In the genomic region with DNA sequence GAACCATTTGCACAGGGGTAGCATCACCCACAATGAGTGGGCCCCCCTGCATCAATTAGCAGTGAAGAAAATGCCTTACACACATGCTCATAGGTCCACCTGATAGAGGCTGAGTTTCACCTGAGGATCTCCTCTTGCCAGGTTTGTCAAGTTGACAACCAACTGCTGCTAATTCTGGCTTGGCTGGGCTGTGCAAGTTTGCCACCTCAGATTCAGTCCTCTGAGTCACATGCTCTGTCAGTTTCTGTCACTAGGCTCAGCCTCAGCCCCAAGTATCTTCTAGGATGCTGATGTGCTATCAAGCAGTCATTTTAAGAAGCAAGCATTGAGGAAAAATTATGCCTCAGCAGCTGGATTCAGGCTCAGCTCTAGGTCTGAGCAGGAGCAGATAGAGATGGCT, we compare ENCODE assay signal across 24 mouse cellular contexts. TPM values are rescaled to one million over a fixed set of nuclear protein-coding genes. Genes with fewer than 3 reads are reported as not detected.
DNase-seq lines count a peak whose midpoint lies in the region; ATAC-seq lines count a peak whose summit lies in the region.
"Had no signal": no experiment of that assay in that cellular context is flagged by ENCODE, and none has a peak within 500 bp of the region (broad histone marks: within the 10 kb centered on the region; RNA-seq: fewer than 3 reads in every experiment).

No protein-coding gene starts in this region.

- no peaks in the 10 kb centered on the region for H3K27me3 ChIP-seq in heart, embryonic 15.5 days
- H3K27me3 ChIP-seq in heart, embryonic 10.5 days (ENCODE audit: insufficient read depth, poor library complexity, severe bottlenecking) = no peaks in the 10 kb centered on the region
- H3K27me3 ChIP-seq: CH12.LX; embryonic facial prominence, embryonic 13.5 days; forebrain, embryonic 13.5 days; hindbrain, embryonic 15.5 days had no signal

- H3K9me3 ChIP-seq in heart, embryonic 15.5 days (replicated peaks) = peaks cover 7% of the 10 kb centered on the region; the same call in 1 of the 2 replicates
- peaks cover 9% of the 10 kb centered on the region; the same call in 1 of the 2 replicates for H3K9me3 ChIP-seq in heart, embryonic 10.5 days
- H3K9me3 ChIP-seq: hindbrain, embryonic 15.5 days had no signal

- peak; percentile 93 for DNase-seq in heart, adult 11 months
- DNase-seq in heart, postnatal 36 days = no peak
- DNase-seq in heart, embryonic 10.5 days (ENCODE audit: low spot score) = no peak
- DNase-seq in left cerebral cortex, postnatal 14 days (ENCODE audit: low spot score in 2 of 2) = peak; percentile 10 to 41
- no peak for DNase-seq in left cerebral cortex, postnatal 36 days (ENCODE audit: low spot score in 2 of 2)
- DNase-seq: adrenal gland, postnatal 14 days; cerebellum, adult 18-20 months; cerebellum, adult 9-11 months; cerebellum, postnatal 36 days; forebrain, postnatal 0 days; gastrocnemius, postnatal 10 days; kidney, adult 2 months had no signal

- H3K4me1 ChIP-seq in heart, embryonic 15.5 days (replicated peaks) = peaks cover 7% of the 10 kb centered on the region
- 0 out of 2 replicates have a peak, but pooled peaks cover 5% of the 10 kb centered on the region for H3K4me1 ChIP-seq in heart, embryonic 10.5 days
- H3K4me1 ChIP-seq: embryonic facial prominence, embryonic 13.5 days; forebrain, embryonic 13.5 days; hindbrain, embryonic 15.5 days had no signal

- no peak overlapping the region for H3K4me3 ChIP-seq in heart, embryonic 15.5 days
- H3K4me3 ChIP-seq in heart, embryonic 10.5 days = no peak overlapping the region
- H3K4me3 ChIP-seq: embryonic facial prominence, embryonic 13.5 days; forebrain, embryonic 13.5 days; hindbrain, embryonic 15.5 days had no signal

- H3K9ac ChIP-seq in heart, embryonic 15.5 days = no peak overlapping the region
- H3K9ac ChIP-seq: embryonic facial prominence, embryonic 13.5 days; forebrain, embryonic 13.5 days; forebrain, postnatal 0 days; hindbrain, embryonic 15.5 days had no signal

- intact Hi-C loops in heart, postnatal 36 days (cut with DNase I) = no loop called here
- intact Hi-C loops in left cerebral cortex, postnatal 14 days (cut with DNase I) = no loop called here
- intact Hi-C loops in left cerebral cortex, postnatal 36 days (cut with DNase I) = loop anchor here (10.0 kb wide), 1 partner anchor 99 kb away; no protein-coding TSS in a partner anchor

- no peak overlapping the region for H3K4me2 ChIP-seq in heart, embryonic 15.5 days
- H3K4me2 ChIP-seq: embryonic facial prominence, embryonic 13.5 days; forebrain, embryonic 13.5 days; hindbrain, embryonic 15.5 days had no signal

- ATAC-seq in heart, embryonic 15.5 days (replicated peaks; ENCODE audit: insufficient number of reproducible peaks, insufficient read depth, low FRiP score, low read depth) = no peak
- ATAC-seq: activated CD4-positive, CD25-positive, alpha-beta regulatory T cell, adult 4 months; forebrain, embryonic 13.5 days; forebrain, postnatal 0 days; intestine, embryonic 16.5 days; Patski had no signal

- no peaks in the 10 kb centered on the region for H3K36me3 ChIP-seq in heart, embryonic 15.5 days
- no peaks in the 10 kb centered on the region for H3K36me3 ChIP-seq in heart, embryonic 10.5 days
- H3K36me3 ChIP-seq: embryonic facial prominence, embryonic 13.5 days; hindbrain, embryonic 15.5 days had no signal

- peak overlapping the region; percentile 55; the same call in 1 of the 2 replicates for H3K27ac ChIP-seq in heart, embryonic 15.5 days
- H3K27ac ChIP-seq in heart, embryonic 10.5 days = no peak overlapping the region
- H3K27ac ChIP-seq: embryonic facial prominence, embryonic 13.5 days; forebrain, embryonic 13.5 days; hindbrain, embryonic 15.5 days had no signal

RNA-seq across cellular contexts. Expression of a gene that starts 32.8 kb away (rescaled TPM):
- 10 to 100 TPM; 11.5 to 14.0 TPM for total RNA-seq in heart, postnatal 36 days (2021)
- polyA plus RNA-seq in heart, embryonic 15.5 days (2015; fragmentation: Nextera tagmentation; extraction: Ambion mirVana) = 8.7 and 11.0 TPM in 2 replicates
- polyA plus RNA-seq in heart, embryonic 10.5 days (2016; fragmentation: Nextera tagmentation; extraction: Ambion mirVana) = 8.6 and 11.1 TPM in 2 replicates
- total RNA-seq in left cerebral cortex, postnatal 14 days (2021) = 10 to 100 TPM; 41.4 to 44.7 TPM
- 10 to 100 TPM; 48.7 to 49.2 TPM for total RNA-seq in left cerebral cortex, postnatal 36 days (2021)

RNA-seq across cellular contexts. Expression of a gene that starts 32.9 kb away (rescaled TPM):
- total RNA-seq in heart, postnatal 36 days (2021) = 1 to 10 TPM; 6.8 to 8.0 TPM
- 9.5 and 10.6 TPM in 2 replicates for polyA plus RNA-seq in heart, embryonic 15.5 days (2015; fragmentation: Nextera tagmentation; extraction: Ambion mirVana)
- 11.6 and 14.8 TPM in 2 replicates for polyA plus RNA-seq in heart, embryonic 10.5 days (2016; fragmentation: Nextera tagmentation; extraction: Ambion mirVana)
- total RNA-seq in left cerebral cortex, postnatal 14 days (2021) = 10 to 100 TPM; 10.9 to 11.9 TPM
- 10 to 100 TPM; 12.2 to 14.4 TPM for total RNA-seq in left cerebral cortex, postnatal 36 days (2021)

RNA-seq across cellular contexts. Expression of a gene that starts 34.5 kb away (rescaled TPM):
- not detected for total RNA-seq in heart, postnatal 36 days (2021)
- polyA plus RNA-seq in heart, embryonic 15.5 days (2015; fragmentation: Nextera tagmentation; extraction: Ambion mirVana) = 0.42 TPM in 1 of 2 replicates, not detected in the other
- 0.63 TPM in 1 of 2 replicates, not detected in the other for polyA plus RNA-seq in heart, embryonic 10.5 days (2016; fragmentation: Nextera tagmentation; extraction: Ambion mirVana)
- not detected for total RNA-seq in left cerebral cortex, postnatal 14 days (2021)
- total RNA-seq in left cerebral cortex, postnatal 36 days (2021) = not detected
- total RNA-seq: adrenal gland, adult 18-20 months; adrenal gland, postnatal 14 days; CH12.LX; forebrain, postnatal 0 days; heart, postnatal 14 days had no signal
- polyA plus RNA-seq: activated CD4-positive, CD25-positive, alpha-beta regulatory T cell, adult 4 months; embryonic facial prominence, embryonic 13.5 days; forebrain, embryonic 13.5 days; forebrain, postnatal 0 days; gonadal fat pad, adult 2 months; hindbrain, embryonic 11.5 days; hindbrain, embryonic 15.5 days; intestine, embryonic 16.5 days; kidney, adult 2 months; Patski had no signal

RNA-seq across cellular contexts. Expression of a gene that starts 48.8 kb away (rescaled TPM):
- 1 to 10 TPM; 4.7 to 5.2 TPM for total RNA-seq in heart, postnatal 36 days (2021)
- 7.6 and 18.4 TPM in 2 replicates for polyA plus RNA-seq in heart, embryonic 15.5 days (2015; fragmentation: Nextera tagmentation; extraction: Ambion mirVana)
- 5.6 and 10.5 TPM in 2 replicates for polyA plus RNA-seq in heart, embryonic 10.5 days (2016; fragmentation: Nextera tagmentation; extraction: Ambion mirVana)
- total RNA-seq in left cerebral cortex, postnatal 14 days (2021) = 10 to 100 TPM in 1 of 2 experiments, 1 to 10 TPM in 1; 8.5 to 12.3 TPM
- total RNA-seq in left cerebral cortex, postnatal 36 days (2021) = 1 to 10 TPM; 7.5 to 9.2 TPM
- polyA plus RNA-seq: Patski had no signal

RNA-seq across cellular contexts. Expression of a gene that starts 57.1 kb away (rescaled TPM):
- total RNA-seq in heart, postnatal 36 days (2021) = 10 to 100 TPM; 28.1 to 28.7 TPM
- 0.16 and 0.29 TPM in 2 replicates for polyA plus RNA-seq in heart, embryonic 15.5 days (2015; fragmentation: Nextera tagmentation; extraction: Ambion mirVana)
- polyA plus RNA-seq in heart, embryonic 10.5 days (2016; fragmentation: Nextera tagmentation; extraction: Ambion mirVana) = 0.14 TPM in 1 of 2 replicates, not detected in the other
- not detected for total RNA-seq in left cerebral cortex, postnatal 14 days (2021)
- total RNA-seq in left cerebral cortex, postnatal 36 days (2021) = not detected
- total RNA-seq: adrenal gland, postnatal 14 days; CH12.LX; forebrain, postnatal 0 days had no signal
- polyA plus RNA-seq: activated CD4-positive, CD25-positive, alpha-beta regulatory T cell, adult 4 months; embryonic facial prominence, embryonic 13.5 days; forebrain, embryonic 13.5 days; forebrain, postnatal 0 days; gonadal fat pad, adult 2 months; hindbrain, embryonic 11.5 days; hindbrain, embryonic 15.5 days; intestine, embryonic 16.5 days had no signal

Comparison
In these comparisons a context has a peak if more than half of its experiments do, and no peak if none do; other contexts are left out.
1. DNase-seq: peak in heart, adult 11 months (single experiment) and left cerebral cortex, postnatal 14 days (2 of 2); none in heart, postnatal 36 days (0 of 2), heart, embryonic 10.5 days (single experiment) and left cerebral cortex, postnatal 36 days (0 of 2).